Mouse (Mus musculus) stomach, embryonic 15.5 days (tissue): ENCODE data around the gene Chtop. TPM values are rescaled to one million over a fixed set of nuclear protein-coding genes. Genes with fewer than 3 reads are reported as not detected.
A peak's percentile ranks its signal among the peaks of the same experiment; 100 is the strongest.

Experiments
- ATAC-seq: fragments of 200-750 bp; cut with Nextera tagmentation; 2 replicates; pipeline ENCODE4 v1.8.0; 2017; ENCODE audit warnings: low read depth, moderate number of reproducible peaks, moderate TSS enrichment; ENCODE audit not compliant: insufficient read depth, low FRiP score
- H3K27ac ChIP-seq: fragments of 300-500 bp; sonication (generic); 2 replicates; pipeline ENCODE4 v1.5.1; 2015; ENCODE audit warnings: mild to moderate bottlenecking, inconsistent platforms
- H3K27me3 ChIP-seq: fragments of 300-500 bp; sonication (generic); replicated peaks from 2 replicates; pipeline ENCODE4 v1.6.1; 2015; ENCODE audit warnings: inconsistent platforms
- H3K36me3 ChIP-seq: fragments of 300-500 bp; sonication (generic); 2 replicates; pipeline ENCODE4 v1.6.1; 2015; ENCODE audit warnings: inconsistent platforms
- H3K4me1 ChIP-seq: fragments of 300-500 bp; sonication (generic); 2 replicates; pipeline ENCODE4 v1.6.1; 2015; ENCODE audit warnings: inconsistent platforms
- H3K4me2 ChIP-seq: fragments of 300-500 bp; sonication (generic); 2 replicates; pipeline ENCODE4 v1.6.1; 2015; ENCODE audit warnings: mild to moderate bottlenecking, inconsistent platforms
- H3K4me3 ChIP-seq: fragments of 300-500 bp; sonication (generic); replicated peaks from 2 replicates; pipeline ENCODE4 v1.5.1; 2015; ENCODE audit warnings: inconsistent platforms
- H3K9ac ChIP-seq: fragments of 300-500 bp; sonication (generic); 2 replicates; pipeline ENCODE4 v1.6.1; 2015; ENCODE audit warnings: inconsistent platforms
- H3K9me3 ChIP-seq: fragments of 300-500 bp; sonication (generic); 2 replicates; pipeline ENCODE4 v1.6.1; 2016; ENCODE audit warnings: inconsistent platforms
- WGBS: fragments of 180-500 bp; shearing (Covaris S2); methylation state at CpG from one replicate; pipeline ENCODE4 v1.1.7; 2015; 5-methylcytosine and 5-hydroxymethylcytosine counted together
- polyA plus RNA-seq: library from polyadenylated mRNA; unstranded; fragments of >200 nt; fragmentation: Nextera tagmentation; extraction: Ambion mirVana; gene quantifications from 2 replicates; pipeline ENCODE4 v1.2.1, GENCODE M21; 2015

Gene Chtop
- polyA plus RNA-seq, 1 experiment from 2014 or later, result 126 TPM

DNA sequence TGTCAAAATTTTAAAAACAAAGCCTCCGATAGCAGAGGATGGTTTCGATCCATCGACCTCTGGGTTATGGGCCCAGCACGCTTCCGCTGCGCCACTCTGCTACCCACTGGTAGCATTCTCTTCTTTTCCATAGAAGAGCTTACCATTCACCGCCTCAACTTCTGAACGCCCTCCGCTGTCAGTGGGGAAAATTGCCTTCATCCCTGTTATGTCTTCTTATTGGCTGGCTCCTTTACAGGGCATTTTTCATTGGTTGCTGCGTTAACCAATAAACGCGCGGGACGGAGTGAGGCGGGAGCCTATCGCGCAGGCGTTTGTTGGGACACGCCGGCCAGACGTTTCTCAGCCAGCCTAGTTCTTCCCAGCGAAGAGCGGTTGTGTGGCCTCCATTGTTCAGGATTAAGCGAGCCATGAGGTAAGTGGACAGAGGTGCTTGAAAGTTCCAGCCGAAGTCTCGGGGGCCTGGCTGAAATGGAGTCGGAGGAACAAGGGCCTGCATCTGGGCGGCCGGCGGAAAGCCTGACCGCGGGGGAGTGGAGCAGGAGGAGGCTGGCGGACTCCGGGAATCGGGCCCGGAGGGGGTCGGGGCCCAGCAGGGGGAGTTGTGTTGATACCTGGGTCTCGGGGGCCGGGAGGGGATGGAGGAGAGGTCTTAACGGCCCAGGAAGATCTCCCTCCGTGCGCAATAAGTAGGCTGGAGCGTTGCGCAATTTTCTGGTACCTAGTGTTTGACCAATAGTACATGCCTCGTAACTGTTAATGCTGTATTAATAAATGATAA, 33.3 kb downstream of the Chtop start, which contains the start of gene Ilf2:
Gene Ilf2, plus strand, starts transcription at position 296 of the 781 bp plus-strand sequence.
- peak within 1 kb of the TSS; percentile 99 for H3K9ac ChIP-seq
- H3K9me3 ChIP-seq, result no peaks in the 10 kb centered on the region
- H3K4me2 ChIP-seq, result peak within 1 kb of the TSS; percentile 69
- H3K4me1 ChIP-seq, result peaks cover 6% of the 10 kb centered on the region; the same call in 1 of the 2 replicates
- peak within 1 kb of the TSS; percentile 93 for H3K27ac ChIP-seq
- WGBS, result under 1% methylated on average over 45 of the region's 45 CpGs
- H3K27me3 ChIP-seq, result no peaks in the 10 kb centered on the region
- peak within 1 kb of the TSS; percentile 94 for H3K4me3 ChIP-seq
- ATAC-seq, result peak; percentile 99
- peaks cover 15% of the 10 kb centered on the region; the same call in 1 of the 2 replicates for H3K36me3 ChIP-seq

DNA sequence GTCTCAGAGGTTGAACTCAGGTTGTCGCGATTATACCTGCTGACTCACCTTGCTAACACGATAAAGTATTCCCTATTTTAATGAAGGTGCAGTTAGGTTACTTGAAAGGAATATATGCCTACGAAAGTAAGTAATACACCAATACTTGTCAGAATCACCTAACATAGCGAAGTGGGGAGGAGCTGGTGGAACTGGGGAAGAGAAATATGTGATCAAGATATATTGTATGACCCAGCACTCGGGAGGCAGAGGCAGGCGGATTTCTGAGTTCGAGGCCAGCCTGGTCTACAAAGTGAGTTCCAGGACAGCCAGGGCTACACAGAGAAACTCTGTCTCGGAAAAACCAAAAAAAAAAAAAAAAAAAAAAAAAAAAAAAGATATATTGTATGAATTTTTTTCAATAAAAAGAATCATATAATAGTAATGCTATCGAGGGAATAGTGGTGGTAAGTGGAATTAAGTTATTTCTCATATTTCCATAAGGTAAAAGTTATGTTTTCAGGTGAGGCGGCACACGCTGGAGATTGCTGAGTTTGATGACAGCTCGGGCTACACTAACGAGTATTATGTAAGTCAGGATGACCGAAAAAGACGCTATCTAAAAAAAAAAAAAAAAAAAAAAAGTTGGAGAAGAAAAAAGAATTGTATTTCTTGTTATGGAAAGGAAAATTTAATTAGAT, 34.0 kb downstream of the Chtop start:
- Histone ChIP-seq H3K27ac (no peak overlapping the region), H3K4me3 (peak overlapping the region; percentile 38), H3K27me3 (no peaks in the 10 kb centered on the region), H3K4me1 (peaks cover 6% of the 10 kb centered on the region; the same call in 1 of the 2 replicates), H3K9ac (no peak overlapping the region), H3K36me3 (peaks cover 11% of the 10 kb centered on the region; the same call in 1 of the 2 replicates), H3K9me3 (no peaks in the 10 kb centered on the region), H3K4me2 (peak overlapping the region; percentile 36)
- ATAC-seq, result no peak
- 34% methylated on average over 16 of the region's 16 CpGs for WGBS

DNA sequence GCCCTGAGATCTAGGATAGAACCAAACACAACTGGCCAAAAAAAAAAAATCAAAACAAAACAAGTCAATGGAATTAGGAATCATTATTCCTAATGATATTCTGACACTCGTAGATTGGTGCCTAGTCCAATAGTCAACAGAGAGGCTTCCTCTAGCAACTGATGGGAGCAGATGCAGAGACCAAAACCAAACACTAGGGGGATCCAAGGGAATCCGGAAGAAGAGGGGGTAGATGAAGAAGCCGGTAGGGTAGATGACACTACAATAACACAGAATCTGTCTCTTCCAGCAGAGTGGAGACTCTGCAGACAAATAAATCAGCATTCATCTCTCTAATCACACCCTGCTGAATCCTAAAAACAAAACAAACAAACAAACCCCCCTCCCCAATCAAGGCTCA, 37.1 kb downstream of the Chtop start:
- ATAC-seq, result no peak
- Histone ChIP-seq H3K9me3 (no peaks in the 10 kb centered on the region), H3K9ac (no peak overlapping the region), H3K4me2 (no peak overlapping the region), H3K4me1 (peaks cover 5% of the 10 kb centered on the region; the same call in 1 of the 2 replicates), H3K4me3 (no peak overlapping the region), H3K27me3 (no peaks in the 10 kb centered on the region), H3K27ac (no peak overlapping the region), H3K36me3 (no peaks in the 10 kb centered on the region)
- 29% methylated on average over 3 of the region's 3 CpGs for WGBS

DNA sequence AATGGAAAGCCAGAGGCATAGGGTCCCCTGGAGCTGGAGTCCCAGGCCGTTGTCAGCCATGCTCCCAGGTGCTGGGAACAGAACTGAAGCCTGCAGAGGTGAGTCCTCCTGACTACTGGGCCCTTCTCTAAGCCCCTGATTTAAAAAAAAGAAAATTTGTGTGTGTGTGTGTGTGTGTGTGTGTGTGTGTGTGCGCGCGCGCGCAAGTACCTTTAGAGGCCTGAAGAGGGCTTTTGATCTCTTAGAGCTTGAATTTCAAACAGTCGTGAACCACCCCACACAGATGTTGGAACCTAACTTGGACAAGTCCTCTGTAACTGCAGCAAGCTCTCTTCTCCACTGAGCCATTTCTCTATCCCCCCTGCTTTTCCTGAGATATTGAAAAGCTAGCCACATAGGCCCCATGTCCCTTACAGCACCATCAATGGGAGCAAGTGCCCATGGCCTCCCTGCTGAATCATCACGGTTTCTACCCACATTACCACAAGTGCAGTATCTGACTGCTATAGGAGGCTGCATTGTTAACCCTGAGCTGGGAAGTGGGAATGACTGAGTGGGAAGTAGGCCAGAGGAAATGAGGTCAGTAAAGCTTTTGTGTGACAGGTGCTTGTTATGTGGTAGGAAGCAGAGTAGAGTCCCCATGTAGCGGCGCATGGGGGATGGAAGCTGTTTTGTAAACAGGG, 41.5 kb downstream of the Chtop start:
- Histone ChIP-seq H3K9me3 (no peaks in the 10 kb centered on the region), H3K36me3 (no peaks in the 10 kb centered on the region), H3K4me1 (peaks cover 7% of the 10 kb centered on the region; the same call in 1 of the 2 replicates), H3K27me3 (peaks cover 25% of the 10 kb centered on the region), H3K4me3 (no peak overlapping the region), H3K27ac (no peak overlapping the region), H3K9ac (no peak overlapping the region), H3K4me2 (no peak overlapping the region)
- 90% methylated on average over 10 of the region's 10 CpGs for WGBS
- ATAC-seq, result no peak

DNA sequence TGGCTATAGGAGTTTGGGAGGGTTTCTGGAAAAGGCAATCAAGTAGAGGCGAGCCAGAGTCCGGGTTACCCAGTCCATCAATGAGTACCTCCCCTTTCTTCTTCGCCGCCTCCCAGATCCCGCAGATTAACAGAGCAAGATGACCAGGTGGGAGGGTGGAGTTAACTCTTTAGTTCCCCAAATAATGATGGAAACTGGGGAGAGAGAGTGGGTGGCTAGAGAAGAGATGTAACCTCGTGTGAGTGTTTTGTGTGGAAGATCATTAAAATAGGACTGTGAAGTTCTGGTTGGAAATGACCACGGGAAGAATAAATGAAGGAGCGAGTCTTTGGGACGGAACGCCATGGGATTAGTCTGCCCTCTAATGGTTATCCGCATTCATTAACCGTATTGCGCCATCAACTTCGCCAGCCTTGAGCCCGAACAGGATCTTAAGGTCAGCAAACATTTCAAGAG, 43.0 kb downstream of the Chtop start:
- Histone ChIP-seq H3K27ac (no peak overlapping the region), H3K4me3 (peak overlapping the region; percentile 54), H3K27me3 (peaks cover 25% of the 10 kb centered on the region), H3K4me1 (peaks cover 7% of the 10 kb centered on the region; the same call in 1 of the 2 replicates), H3K36me3 (no peaks in the 10 kb centered on the region), H3K9ac (no peak overlapping the region), H3K4me2 (peak overlapping the region; percentile 94), H3K9me3 (no peaks in the 10 kb centered on the region)
- WGBS, result under 1% methylated on average over 15 of the region's 15 CpGs
- peak; percentile 33; the same call in 1 of the 2 replicates for ATAC-seq

DNA sequence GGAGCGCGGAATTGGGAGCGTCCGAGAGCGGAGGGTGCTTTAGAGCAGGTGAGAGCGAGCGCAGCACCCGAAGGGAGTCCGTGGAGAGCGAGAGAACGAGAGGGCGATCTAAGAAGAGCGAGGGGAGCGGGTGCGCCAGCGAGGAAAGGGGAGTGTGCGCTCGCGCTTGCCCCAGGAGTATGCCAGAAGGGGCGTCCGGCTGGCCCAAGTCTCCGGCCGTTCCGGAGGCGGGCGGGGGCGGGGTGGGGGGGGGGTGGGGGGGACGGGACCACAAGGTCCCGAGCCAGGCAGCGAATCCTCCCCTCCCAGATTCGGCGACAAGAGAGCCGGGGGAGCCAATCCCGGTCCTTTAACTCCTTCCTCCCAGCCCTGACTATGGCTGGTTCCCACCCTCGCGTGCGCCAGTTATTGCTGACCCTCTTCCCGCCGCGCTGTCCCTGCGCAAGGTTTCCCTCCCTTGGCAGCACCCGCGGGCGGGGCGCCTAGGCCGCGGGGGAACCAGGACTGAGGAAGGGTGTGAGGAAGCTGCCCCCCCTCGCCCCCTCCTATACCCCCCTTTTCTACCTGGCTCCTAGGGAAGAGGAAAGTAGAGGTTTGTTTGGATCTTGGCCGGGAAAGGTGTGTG, 43.5 kb downstream of the Chtop start, which contains the start of gene Npr1:
Gene Npr1, minus strand, starts transcription at position 181 of the 625 bp plus-strand sequence.
- WGBS, result 0% methylated on average over 32 of the region's 49 CpGs
- Histone ChIP-seq H3K9me3 (no peaks in the 10 kb centered on the region), H3K4me3 (peak within 1 kb of the TSS; percentile 54), H3K27me3 (peaks cover 25% of the 10 kb centered on the region), H3K36me3 (no peaks in the 10 kb centered on the region), H3K9ac (peak within 1 kb of the TSS; percentile 24; the same call in 1 of the 2 replicates), H3K4me2 (peak within 1 kb of the TSS; percentile 94), H3K4me1 (peaks cover 7% of the 10 kb centered on the region; the same call in 1 of the 2 replicates), H3K27ac (no peak within 1 kb of the TSS)
- peak; percentile 36; the same call in 1 of the 2 replicates for ATAC-seq

DNA sequence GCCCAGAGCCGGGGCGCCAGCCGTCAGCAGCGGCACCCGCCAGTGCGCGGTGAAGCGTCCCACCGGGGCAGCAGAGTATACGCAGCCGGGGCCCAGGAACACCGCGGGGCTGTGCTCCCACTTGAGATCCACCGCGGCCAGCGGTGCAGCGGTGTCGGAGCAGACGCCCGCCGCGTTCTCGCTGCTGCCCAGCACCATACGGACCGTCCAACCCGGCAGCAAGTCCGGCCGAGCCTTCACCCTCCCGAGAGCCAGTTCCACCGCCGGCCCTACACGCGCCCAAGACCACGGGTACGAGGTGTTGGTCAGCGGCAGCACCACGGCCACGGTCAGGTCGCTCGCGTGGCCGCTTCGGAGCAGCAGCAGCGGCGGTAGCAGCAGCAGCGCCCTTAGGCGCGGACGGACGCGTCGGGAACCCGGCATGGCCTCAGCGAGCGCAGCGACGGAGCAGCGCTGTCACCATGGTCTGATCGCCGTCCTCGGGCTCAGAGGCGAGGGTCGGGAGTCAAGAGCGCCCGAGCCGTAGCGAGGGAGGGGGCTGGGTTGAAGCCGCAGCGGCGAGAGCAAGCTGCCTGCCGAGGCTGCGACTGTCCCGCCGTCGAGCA, 44.1 kb downstream of the Chtop start:
- Histone ChIP-seq H3K27ac (no peak overlapping the region), H3K4me3 (peak overlapping the region; percentile 54), H3K36me3 (no peaks in the 10 kb centered on the region), H3K27me3 (peaks cover 25% of the 10 kb centered on the region), H3K9ac (peak overlapping the region; percentile 24; the same call in 1 of the 2 replicates), H3K4me1 (peaks cover 7% of the 10 kb centered on the region; the same call in 1 of the 2 replicates), H3K9me3 (no peaks in the 10 kb centered on the region), H3K4me2 (peak overlapping the region; percentile 94)
- 2% methylated on average over 75 of the region's 75 CpGs for WGBS
- ATAC-seq, result peak; percentile 25; the same call in 1 of the 2 replicates

DNA sequence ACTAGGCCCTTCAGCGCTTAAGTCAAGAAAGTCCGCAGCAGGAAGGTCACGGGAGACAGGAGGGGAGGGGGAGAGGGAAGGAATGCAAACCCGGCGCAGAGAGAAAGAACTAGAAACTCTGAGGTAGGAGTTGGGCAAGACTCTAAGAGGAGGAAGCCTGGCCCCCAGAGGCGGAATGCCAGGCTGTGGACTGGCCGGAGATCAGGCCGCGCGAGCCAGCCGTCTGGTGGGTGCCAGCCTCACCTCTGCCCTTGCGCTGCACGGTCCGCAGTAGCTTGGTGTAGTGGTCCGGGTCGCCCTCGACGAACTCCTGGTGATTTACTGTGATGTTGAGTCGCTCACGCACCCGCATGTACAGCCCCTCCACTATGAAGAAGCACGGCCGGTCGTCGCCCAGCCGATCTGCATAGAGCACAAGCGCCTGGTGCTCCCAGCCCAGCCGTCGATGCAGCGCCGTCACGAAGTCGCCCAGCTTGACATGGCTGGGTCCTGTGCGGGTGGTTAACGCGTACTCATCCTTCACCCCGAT, 44.7 kb downstream of the Chtop start:
- H3K4me2 ChIP-seq, result peak overlapping the region; percentile 94
- peaks cover 7% of the 10 kb centered on the region; the same call in 1 of the 2 replicates for H3K4me1 ChIP-seq
- peak; percentile 13; the same call in 1 of the 2 replicates for ATAC-seq
- no peaks in the 10 kb centered on the region for H3K36me3 ChIP-seq
- peaks cover 25% of the 10 kb centered on the region for H3K27me3 ChIP-seq
- no peak overlapping the region for H3K27ac ChIP-seq
- H3K9me3 ChIP-seq, result no peaks in the 10 kb centered on the region
- peak overlapping the region; percentile 54 for H3K4me3 ChIP-seq
- H3K9ac ChIP-seq, result peak overlapping the region; percentile 24; the same call in 1 of the 2 replicates
- 16% methylated on average over 37 of the region's 37 CpGs for whole genome bisulfite sequencing

DNA sequence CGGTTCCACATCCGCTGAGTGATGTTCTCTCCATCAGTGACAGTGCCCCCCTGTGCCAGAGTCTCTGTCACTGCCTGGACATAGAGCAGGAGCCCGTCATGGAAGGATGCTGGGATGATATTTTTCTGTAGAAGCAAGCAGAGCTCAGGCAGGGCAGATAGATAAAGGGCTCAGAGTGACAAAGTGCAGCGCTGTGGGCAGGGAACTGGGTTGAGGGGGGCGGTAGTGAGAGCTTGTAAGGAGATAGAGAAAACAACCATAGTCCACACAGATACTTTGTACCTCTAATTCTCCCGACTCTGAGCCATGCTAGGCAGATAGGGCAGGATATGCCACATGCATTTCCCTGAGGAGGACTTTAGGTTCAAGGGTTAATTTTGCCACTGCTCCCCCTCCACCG, 46.7 kb downstream of the Chtop start:
- Histone ChIP-seq H3K4me1 (peaks cover 7% of the 10 kb centered on the region; the same call in 1 of the 2 replicates), H3K4me3 (no peak overlapping the region), H3K27me3 (peaks cover 25% of the 10 kb centered on the region), H3K27ac (no peak overlapping the region), H3K4me2 (no peak overlapping the region), H3K9ac (no peak overlapping the region), H3K36me3 (no peaks in the 10 kb centered on the region), H3K9me3 (no peaks in the 10 kb centered on the region)
- ATAC-seq, result no peak
- 35% methylated on average over 7 of the region's 7 CpGs for WGBS

DNA sequence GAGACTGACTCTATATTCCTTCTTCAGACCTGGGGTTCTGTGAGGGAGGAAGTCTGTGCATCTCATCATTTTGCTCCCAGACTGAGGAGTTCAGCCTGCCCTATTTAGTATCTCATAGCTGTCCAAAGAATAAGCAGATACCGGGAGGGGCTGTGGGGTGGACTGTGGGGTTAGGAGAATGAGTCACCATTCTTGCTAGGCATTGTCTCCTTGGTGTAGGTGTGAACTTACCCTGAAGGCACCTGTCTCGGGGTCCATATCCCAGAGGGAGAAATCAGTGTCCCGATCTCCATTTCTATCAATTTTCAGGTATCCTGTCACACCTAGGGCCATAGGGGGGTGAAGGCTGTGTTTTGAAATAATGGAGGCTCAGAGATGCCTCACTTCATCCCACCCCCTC, 47.4 kb downstream of the Chtop start:
- H3K4me1 ChIP-seq, result peaks cover 7% of the 10 kb centered on the region; the same call in 1 of the 2 replicates
- WGBS, result 85% methylated on average over 3 of the region's 3 CpGs

More for the DNA sequence above, 47.4 kb downstream of the Chtop start:
- no peak overlapping the region for H3K9ac ChIP-seq
- no peak overlapping the region for H3K4me3 ChIP-seq
- no peaks in the 10 kb centered on the region for H3K9me3 ChIP-seq
- peaks cover 25% of the 10 kb centered on the region for H3K27me3 ChIP-seq
- H3K27ac ChIP-seq, result no peak overlapping the region
- no peak overlapping the region for H3K4me2 ChIP-seq
- no peaks in the 10 kb centered on the region for H3K36me3 ChIP-seq
- ATAC-seq, result no peak
